Mouse (Mus musculus) embryo, embryonic 11 days (tissue): ENCODE results near the gene Ankdd1a.

ENCODE experiments used
- DNase-seq: peaks from one replicate; pipeline ENCODE4 v3.0.0-alpha.2; 2015

Ankdd1a gene

DNA sequence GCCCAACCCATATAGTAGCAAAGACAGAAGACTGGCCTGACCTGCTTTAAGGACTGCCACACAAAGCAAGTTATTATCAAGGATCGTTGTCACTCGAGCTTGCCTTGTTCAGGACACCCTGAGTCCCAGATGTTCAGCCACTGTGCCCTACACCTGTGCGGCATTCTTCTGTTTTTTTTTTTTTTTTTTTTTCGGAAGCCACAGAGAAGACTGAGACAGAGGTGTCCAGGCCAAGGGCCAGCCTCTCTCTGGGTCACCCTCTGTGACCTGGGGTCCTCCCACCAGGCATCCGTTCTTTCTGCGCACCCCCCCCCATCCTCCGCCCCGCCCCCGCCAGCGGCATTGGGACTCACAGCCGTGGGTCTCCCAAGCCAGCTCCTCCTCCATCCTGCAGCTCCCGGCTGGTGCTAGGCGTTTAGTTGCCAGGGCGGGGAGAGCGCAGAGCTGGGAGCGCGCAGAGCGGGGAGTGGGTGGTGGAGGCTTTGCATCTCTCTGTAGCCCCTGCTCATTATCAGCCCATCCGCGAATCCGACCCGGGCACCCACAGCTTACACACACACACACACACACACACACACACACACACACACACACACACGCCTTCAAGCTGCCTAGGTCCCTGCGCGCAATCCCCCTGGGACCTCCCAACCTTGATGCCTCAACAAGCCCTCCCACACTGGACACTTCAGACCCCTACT, at the start of gene Ankdd1a:
TSS of gene Ankdd1a (minus strand) at position 387 of the 698 bp plus-strand sequence.
- peak; percentile 67 for DNase-seq

- DNase-seq, result no peak
Measured at GRCm38 (mm10) chr9:65569491-65569971, 49.5 kb upstream of the Ankdd1a start.

GRCm38 (mm10) chr9:65568787-65569186, 48.8 kb upstream of the Ankdd1a start:
- DNase-seq, result no peak

GRCm38 (mm10) chr9:65564698-65565097, 44.7 kb upstream of the Ankdd1a start:
- no peak for DNase-seq

DNA sequence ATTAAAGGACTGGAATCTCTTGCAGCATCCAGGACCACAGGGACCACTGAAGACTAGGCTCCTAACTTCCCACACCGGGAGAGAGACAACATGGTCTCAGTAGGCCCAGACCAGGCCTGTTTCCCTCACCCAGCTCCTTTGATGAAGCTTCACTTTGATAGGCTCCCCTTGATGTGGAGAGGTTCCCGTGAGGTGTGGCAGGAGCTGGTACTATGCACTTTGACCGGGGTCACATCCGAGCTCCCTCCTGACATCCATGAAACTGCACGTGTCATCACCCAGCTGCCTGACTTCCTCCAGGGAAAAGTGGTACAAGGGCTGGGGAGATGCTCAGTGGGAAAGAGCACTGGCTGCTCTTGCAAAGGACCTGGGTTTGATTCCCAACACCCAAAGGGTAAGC, 43.1 kb upstream of the Ankdd1a start:
- DNase-seq, result no peak

DNA sequence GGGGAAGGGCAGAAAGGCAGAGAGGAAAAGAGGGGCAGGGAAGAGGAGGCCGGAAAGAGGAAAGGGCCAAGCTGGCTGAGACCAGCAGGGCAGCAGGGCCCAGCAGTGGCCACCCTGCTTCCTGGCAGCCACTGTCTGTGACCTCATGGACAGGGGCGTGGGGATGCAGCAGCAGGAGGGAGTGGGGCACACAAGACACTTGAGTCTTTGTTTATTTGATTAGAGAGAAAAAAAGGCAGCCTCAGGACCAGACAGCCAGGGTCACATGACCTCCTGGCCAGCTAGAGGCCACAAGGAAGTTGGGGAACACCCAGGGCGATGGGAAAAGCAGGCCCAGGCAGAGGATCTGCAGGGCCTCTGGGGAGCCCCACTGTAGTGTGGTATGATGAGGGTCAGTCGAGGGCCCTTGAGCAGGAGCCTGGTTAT, 42.1 kb upstream of the Ankdd1a start:
- DNase-seq, result peak; percentile 47

DNA sequence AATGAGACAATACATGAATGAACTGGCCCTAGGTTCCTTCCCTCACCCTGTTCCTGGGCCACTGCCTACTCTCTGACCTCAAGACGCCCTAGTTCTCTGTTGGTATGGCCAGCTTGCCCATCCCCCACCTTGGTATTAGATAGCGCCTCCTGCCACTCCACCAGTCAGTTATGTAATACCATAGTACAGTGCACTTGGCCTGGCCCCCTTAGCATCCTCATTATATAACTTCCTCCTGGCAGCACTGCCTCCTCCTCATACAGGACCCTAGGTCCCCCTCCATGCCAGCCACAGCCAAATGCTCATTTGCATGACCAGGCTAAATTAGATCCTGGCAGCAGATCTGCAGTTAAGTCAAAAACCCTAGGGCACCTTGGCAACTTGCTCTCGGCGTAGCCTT, 41.0 kb upstream of the Ankdd1a start:
- DNase-seq, result no peak

GRCm38 (mm10) chr9:65558806-65559205, 38.8 kb upstream of the Ankdd1a start:
- DNase-seq, result no peak

DNA sequence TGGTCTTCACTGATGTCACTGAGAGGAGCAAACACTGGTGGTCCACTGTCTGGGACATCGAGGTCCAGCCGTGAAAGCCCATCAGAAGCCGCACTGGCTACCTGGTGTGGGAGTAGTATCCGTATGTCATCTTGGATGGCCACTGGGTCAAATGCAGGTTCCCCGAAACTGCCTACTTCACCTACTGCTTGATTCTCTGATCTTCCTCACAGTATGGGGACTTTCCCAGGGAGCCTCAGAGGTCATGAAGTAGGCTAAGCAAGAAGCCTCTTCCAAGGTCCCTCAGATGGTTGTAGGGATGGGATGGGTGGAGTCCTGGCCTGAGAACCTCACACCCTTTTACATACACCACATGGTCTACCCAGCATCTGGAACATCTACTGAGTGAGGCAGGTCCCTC, 37.0 kb upstream of the Ankdd1a start:
- no peak for DNase-seq

GRCm38 (mm10) chr9:65556349-65556748, 36.4 kb upstream of the Ankdd1a start:
- DNase-seq, result no peak

GRCm38 (mm10) chr9:65555621-65556020, 35.6 kb upstream of the Ankdd1a start:
- DNase-seq, result no peak

GRCm38 (mm10) chr9:65555001-65555405, 35.0 kb upstream of the Ankdd1a start:
- DNase-seq, result peak; percentile 64

GRCm38 (mm10) chr9:65552711-65553110, 32.7 kb upstream of the Ankdd1a start:
- no peak for DNase-seq

- DNase-seq, result no peak
Measured at GRCm38 (mm10) chr9:65552141-65552540, 32.1 kb upstream of the Ankdd1a start.

GRCm38 (mm10) chr9:65551035-65551434, 31.0 kb upstream of the Ankdd1a start:
- peak; percentile 83 for DNase-seq

DNA sequence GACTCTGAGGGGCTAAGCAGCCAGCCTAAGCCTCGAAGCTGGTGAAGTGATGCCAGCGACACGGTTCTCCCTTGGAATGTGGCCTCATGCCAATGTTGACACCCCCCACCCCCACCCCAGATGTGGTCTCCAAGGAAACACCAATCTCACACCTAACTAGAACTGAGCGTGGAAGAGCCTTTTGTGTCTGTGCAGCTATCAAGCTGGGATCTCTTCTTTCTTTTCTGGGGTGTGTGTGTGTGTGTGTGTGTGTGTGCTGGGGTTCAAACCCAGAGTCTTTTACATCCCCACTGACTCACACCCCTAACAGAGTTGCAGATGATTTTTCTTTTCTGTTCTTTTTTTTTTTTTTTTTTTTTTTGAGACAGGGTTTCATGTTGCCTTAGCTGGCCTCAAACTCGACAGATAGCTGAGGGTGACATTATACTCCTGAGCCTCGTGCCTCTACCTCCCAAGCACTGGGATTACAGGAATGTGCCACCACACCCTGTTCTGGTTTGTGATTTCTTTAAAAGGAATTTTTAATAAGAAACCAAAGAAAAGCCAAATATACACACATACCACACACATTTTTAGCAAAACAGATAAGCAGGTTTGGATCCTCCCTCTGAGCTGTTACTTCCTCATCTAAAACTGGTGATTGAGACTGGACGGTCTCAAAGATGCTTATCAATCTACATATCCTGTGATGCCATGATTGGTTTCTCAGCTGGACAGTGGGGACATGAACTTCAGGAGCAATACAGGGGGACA, 30.3 kb upstream of the Ankdd1a start:
- DNase-seq, result no peak

GRCm38 (mm10) chr9:65549643-65550042, 29.6 kb upstream of the Ankdd1a start:
- DNase-seq, result no peak

DNA sequence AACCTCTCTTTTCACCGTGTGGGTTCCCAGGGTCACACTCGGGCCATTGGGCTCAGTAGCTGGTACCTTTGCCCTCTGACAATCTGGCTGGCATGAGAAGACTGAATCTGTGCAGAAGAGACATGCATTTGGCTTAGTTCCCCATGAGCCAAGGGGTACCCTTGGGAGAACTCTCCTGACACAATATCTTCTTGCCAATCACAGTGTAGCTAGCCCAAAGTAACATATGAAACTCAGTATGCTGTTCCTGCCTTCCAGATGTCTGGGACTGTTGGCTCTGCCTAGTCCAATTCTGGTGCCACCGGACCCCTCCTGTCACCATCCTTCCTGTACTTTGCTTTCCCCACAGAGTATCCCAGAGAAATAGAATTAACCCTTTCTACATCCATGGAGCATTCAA, 29.1 kb upstream of the Ankdd1a start:
- no peak for DNase-seq

DNA sequence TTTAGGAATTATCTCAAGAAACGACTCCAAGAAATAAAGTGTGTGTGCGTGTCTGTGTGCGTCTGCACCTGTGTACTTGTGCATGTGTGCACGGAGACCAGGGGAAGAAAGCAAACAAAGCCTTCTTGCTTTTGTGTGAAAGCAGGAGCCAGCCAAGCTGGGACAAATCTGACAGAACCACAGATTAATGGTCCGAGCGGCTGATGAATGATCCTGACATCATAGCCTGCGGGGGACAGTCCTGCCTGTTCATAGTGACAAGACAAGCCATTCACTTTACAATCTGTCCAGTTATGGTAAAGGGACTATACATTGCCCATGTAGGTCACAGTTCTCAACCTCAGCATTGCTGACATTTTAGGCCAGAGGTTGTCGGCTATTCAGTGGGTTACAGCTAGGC, 28.3 kb upstream of the Ankdd1a start:
- no peak for DNase-seq

DNA sequence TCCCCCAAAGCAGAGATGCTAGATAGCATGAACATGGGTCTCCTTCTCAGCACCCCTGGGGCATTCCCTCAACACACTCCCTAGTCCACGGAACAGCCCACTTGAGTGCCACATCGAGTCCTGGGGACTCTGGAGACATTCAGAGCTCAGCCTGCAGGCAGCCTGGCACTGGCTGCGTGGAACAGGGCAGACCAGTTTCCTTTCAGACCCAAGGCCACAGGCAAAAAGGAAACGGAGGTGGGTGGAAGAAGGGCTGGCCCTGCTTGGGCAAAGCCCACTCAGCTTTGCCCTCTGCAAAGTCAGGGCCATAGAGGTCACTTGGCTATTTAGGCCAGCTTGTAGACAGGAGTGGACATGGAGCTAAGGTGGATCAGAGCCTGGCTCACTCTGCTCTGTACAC, 27.9 kb upstream of the Ankdd1a start:
- DNase-seq, result no peak

DNA sequence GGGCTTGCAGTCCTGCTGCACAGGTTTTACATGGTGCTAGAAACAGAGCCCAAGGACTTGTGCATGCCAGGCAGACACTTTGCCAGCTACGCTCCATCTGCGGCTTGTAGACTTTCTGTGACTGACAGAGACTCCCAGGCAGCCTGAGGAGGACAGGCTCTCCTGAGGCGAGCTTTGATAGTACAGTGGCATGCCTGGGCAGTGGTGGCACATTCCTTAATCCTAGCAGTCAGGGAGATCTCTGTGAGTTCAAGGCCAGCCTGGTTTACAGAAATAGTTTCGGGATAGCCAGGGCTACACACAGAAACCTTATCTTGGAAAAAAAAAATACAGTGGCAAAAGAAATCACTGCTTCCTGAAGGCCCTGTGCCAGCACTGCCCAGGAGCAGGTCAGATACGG, 27.1 kb upstream of the Ankdd1a start:
- no peak for DNase-seq

DNA sequence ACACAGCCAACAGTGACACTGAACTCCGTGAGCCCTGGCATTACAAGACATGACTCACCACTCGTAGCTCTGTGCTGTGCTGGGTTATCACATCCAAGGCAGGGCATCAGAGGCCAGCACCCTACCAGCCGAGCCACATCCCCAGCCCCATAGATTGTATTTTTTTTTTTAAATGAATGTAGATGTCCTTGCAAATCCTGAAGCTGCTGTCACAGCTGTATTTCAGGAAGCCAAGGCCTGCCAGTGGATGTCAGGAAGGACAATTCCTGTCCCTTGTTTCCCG, 26.4 kb upstream of the Ankdd1a start:
- DNase-seq, result no peak

DNA sequence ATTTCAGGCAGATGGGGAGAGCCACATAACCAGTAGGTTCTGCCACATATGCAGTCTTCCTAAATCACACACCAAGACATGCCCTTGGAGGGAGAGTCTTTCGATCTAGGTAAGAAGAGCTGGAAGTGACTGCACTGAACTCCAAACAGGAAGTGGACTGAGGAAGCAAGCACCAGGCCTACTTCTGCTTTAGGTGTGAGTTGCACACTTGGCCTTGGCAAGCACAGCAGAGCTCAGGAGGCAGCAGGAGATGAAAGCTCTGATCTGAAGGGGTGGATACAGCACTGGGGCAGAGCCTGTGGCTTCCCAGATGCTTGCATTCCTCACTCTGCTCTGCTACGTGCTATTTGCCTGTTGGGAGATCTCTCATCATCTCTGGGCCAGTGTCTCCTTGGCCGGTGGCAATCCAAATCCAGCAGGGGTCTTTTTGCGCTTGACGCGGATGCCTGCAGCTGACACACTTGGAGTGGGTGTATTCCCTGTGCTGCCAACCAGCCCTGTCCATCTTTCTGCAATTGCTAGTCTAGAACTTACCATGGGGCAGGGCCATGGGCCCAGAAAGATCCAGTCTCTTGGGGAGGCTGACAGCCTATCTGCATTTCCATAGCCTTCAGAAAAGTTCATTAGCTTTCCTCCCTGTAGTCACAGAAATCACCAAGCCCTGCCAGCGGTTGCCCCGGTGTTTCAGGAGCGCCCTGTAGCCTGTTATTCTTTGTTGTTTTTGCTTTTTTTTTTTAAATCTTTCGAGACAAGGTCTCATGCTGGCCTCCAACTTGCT, 25.8 kb upstream of the Ankdd1a start:
- DNase-seq, result no peak

DNA sequence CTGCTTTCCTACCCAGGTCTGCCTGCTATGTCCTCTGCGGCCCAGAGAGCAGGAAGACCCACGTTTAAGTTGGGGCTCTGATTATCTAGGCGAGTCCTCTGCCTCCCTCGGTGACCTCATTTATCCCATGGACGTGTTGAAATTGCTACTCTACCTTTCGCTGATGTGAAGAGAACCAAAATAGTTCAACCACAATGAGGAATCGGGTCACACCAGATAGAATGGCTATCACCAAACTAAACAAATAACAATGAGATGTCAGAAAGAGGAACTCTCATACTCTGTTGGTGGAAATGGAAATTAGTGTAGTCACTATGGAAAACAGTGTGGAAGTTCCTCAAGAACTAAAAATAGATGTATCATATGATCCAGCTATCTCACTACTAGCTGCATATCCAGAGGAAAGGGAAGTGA, 22.1 kb upstream of the Ankdd1a start:
- no peak for DNase-seq
